Mouse (Mus musculus) limb, embryonic 12.5 days (tissue): Measurements from ENCODE around the gene Cidec. TPM values are rescaled to one million over a fixed set of nuclear protein-coding genes. Genes with fewer than 3 reads are reported as not detected.

Experiments
- ATAC-seq: fragments of 200-750 bp; cut with Nextera tagmentation; 2 replicates; pipeline ENCODE4 v1.8.0; 2017; ENCODE audit warnings: low read depth, moderate TSS enrichment; ENCODE audit not compliant: insufficient number of reproducible peaks, insufficient read depth, low FRiP score, low TSS enrichment
- H3K27ac ChIP-seq: fragments of 300-500 bp; sonication (generic); 2 replicates; pipeline ENCODE4 v1.5.1; 2016; ENCODE audit warnings: mild to moderate bottlenecking, moderate library complexity
- H3K27me3 ChIP-seq: fragments of 300-500 bp; sonication (generic); 2 replicates; pipeline ENCODE4 v1.6.1; 2016; ENCODE audit warnings: mild to moderate bottlenecking, moderate library complexity
- H3K36me3 ChIP-seq: fragments of 300-500 bp; sonication (generic); 2 replicates; pipeline ENCODE4 v1.6.1; 2016; ENCODE audit warnings: mild to moderate bottlenecking, moderate library complexity
- H3K4me1 ChIP-seq: fragments of 300-500 bp; sonication (generic); replicated peaks from 2 replicates; pipeline ENCODE4 v1.6.1; 2016
- H3K4me2 ChIP-seq: fragments of 300-500 bp; sonication (generic); 2 replicates; pipeline ENCODE4 v1.6.1; 2016; ENCODE audit warnings: mild to moderate bottlenecking, moderate library complexity
- H3K4me3 ChIP-seq: fragments of 300-500 bp; sonication (generic); replicated peaks from 2 replicates; pipeline ENCODE4 v1.5.1; 2016; ENCODE audit warnings: mild to moderate bottlenecking
- H3K9ac ChIP-seq: fragments of 300-500 bp; sonication (generic); replicated peaks from 2 replicates; pipeline ENCODE4 v1.6.1; 2016; ENCODE audit warnings: mild to moderate bottlenecking, moderate library complexity
- H3K9me3 ChIP-seq: fragments of 300-500 bp; sonication (generic); 2 replicates; pipeline ENCODE4 v1.6.1; 2016; ENCODE audit warnings: mild to moderate bottlenecking, moderate library complexity
- WGBS: fragments of 180-500 bp; shearing (Covaris S2); methylation state at CpG from one replicate; pipeline ENCODE4 v1.1.7; 2016; 5-methylcytosine and 5-hydroxymethylcytosine counted together
- polyA plus RNA-seq: library from polyadenylated mRNA; unstranded; fragments of >200 nt; fragmentation: Nextera tagmentation; extraction: Ambion mirVana; gene quantifications from 2 replicates; pipeline ENCODE4 v1.2.1, GENCODE M21; 2016

The Cidec gene
- polyA plus RNA-seq, 1 experiment from 2014 or later: not detected

DNA sequence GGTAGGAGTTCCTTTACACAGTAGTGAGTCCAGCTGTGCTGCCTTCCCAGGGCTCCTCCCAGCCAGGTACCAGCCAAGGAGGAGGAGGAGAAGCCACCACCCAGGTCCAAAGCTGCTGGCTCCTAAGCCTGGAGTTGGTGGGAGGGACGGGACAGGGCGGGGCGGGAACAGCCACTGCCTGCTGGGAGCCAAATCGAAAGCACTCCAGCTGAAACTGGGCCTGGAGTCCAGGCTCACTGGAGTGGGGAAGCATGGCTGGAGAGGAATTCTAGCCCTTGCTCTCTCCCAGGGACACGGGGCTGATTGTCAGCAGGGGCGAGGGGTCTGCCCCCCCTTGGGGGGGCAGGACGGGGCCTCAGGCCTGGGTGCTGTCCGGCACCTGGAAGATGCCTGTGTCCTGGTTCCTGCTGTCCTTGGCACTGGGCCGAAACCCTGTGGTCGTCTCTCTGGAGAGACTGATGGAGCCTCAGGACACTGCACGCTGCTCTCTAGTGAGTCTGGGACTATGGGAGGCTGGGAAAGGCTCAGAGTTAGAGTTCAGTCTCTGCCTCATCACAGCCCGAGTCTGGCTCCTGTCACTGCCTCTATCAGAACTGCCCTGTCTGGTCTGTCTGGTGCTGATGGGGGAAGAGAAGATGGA, 35.9 kb upstream of the Cidec start, which contains the start of gene Il17rc:
Gene Il17rc, plus strand, starts transcription at position 131 of the 640 bp plus-strand sequence.
- Histone ChIP-seq H3K4me1 (peaks cover 24% of the 10 kb centered on the region), H3K27ac (no peak within 1 kb of the TSS), H3K4me3 (peak within 1 kb of the TSS; percentile 16), H3K36me3 (no peaks in the 10 kb centered on the region), H3K27me3 (peaks cover 52% of the 10 kb centered on the region), H3K9ac (peak within 1 kb of the TSS; percentile 31; the same call in 1 of the 2 replicates), H3K4me2 (peak within 1 kb of the TSS; percentile 47), H3K9me3 (no peaks in the 10 kb centered on the region)
- 22% methylated on average over 12 of the region's 12 CpGs for WGBS
- no peak for ATAC-seq

DNA sequence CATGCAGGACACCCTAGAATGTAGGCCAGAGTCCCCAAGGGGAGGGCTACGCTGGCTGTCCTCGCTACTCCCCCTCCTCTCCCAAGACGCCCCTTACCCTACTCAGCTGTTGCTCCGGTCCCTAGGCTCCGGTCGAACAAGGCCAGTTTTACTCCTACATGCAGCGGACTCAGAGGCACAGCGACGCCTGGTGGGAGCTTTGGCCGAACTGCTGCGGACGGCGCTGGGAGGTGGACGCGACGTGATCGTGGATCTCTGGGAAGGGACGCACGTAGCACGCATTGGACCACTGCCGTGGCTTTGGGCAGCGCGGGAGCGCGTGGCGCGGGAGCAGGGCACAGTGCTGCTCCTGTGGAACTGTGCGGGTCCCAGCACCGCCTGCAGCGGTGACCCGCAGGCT, 33.9 kb upstream of the Cidec start:
- under 1% methylated on average over 31 of the region's 31 CpGs for WGBS
- no peak overlapping the region for H3K27ac ChIP-seq
- H3K9me3 ChIP-seq: no peaks in the 10 kb centered on the region
- peaks cover 50% of the 10 kb centered on the region for H3K27me3 ChIP-seq
- ATAC-seq: peak; percentile 58; the same call in 1 of the 2 replicates
- H3K4me3 ChIP-seq: peak overlapping the region; percentile 41
- peak overlapping the region; percentile 54 for H3K9ac ChIP-seq
- H3K4me2 ChIP-seq: peak overlapping the region; percentile 71
- peaks cover 24% of the 10 kb centered on the region for H3K4me1 ChIP-seq
- H3K36me3 ChIP-seq: no peaks in the 10 kb centered on the region

DNA sequence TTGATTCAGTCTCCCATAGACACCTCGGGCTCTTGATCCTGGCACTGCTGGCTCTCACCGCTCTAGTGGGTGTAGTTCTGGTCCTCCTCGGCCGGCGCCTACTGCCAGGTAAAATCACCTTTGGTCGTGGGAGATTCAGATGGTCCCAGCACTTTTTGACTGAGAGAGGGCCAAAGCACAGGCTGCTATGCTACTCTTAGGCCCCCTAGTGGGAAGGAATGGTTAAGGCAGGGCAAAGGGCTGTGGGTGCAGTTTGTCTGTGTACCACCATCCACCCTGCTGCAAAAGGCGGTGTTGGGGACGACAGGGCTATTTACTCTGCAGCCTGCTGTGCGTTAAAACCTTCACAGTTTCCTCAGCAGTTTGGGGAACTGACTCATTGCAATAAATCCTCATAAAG, 33.5 kb upstream of the Cidec start:
- peaks cover 24% of the 10 kb centered on the region for H3K4me1 ChIP-seq
- ATAC-seq: peak; percentile 52; the same call in 1 of the 2 replicates
- H3K9me3 ChIP-seq: no peaks in the 10 kb centered on the region
- peaks cover 50% of the 10 kb centered on the region for H3K27me3 ChIP-seq
- H3K4me3 ChIP-seq: peak overlapping the region; percentile 41
- no peaks in the 10 kb centered on the region for H3K36me3 ChIP-seq
- peak overlapping the region; percentile 71 for H3K4me2 ChIP-seq
- 4% methylated on average over 9 of the region's 9 CpGs for whole genome bisulfite sequencing
- peak overlapping the region; percentile 54; the same call in 1 of the 2 replicates for H3K9ac ChIP-seq
- no peak overlapping the region for H3K27ac ChIP-seq

DNA sequence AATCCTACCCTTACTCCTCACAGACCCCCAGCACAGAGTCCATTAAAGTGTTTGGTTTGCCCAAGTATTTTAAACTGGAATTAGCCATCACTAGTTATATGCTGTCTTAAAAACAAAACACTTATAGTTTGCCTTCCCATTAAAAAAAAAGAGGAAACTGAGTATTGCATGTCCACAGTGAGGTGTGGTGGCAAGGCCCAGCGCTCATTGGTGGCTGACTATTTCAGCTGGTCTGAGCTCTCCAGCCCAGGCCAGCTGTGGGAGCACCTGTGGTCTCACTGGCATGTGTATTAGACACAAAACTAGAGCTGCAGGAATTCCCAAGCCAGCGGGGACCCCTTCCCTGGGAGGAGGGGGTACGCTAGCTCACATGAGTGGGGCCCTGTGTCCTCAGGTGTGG, 33.0 kb upstream of the Cidec start:
- Histone ChIP-seq H3K27me3 (peaks cover 53% of the 10 kb centered on the region), H3K9me3 (no peaks in the 10 kb centered on the region), H3K36me3 (no peaks in the 10 kb centered on the region), H3K4me2 (peak overlapping the region; percentile 71), H3K9ac (0 out of 2 replicates have a peak overlapping the region, but pooled peaks have one; percentile 12), H3K4me3 (peak overlapping the region; percentile 41; the same call in 1 of the 2 replicates), H3K27ac (no peak overlapping the region), H3K4me1 (peaks cover 24% of the 10 kb centered on the region)
- WGBS: 65% methylated on average over 3 of the region's 3 CpGs
- no peak for ATAC-seq

DNA sequence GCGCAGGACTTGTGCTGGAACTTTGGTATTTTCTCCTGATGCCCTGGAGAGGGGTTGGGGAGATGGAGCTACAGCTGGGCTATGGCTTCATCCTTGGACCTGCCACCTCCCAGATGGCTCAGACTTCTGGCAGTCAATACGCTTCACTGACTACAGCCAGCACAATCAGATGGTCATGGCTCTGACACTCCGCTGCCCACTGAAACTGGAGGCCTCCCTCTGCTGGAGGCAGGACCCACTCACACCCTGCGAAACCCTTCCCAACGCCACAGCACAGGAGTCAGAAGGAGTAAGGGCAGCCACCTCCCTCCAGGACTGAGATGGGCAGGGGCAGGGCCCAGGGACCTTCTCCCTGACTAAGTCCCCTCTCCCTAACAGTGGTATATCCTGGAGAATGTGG, 30.0 kb upstream of the Cidec start:
- Histone ChIP-seq H3K9me3 (no peaks in the 10 kb centered on the region), H3K27ac (no peak overlapping the region), H3K36me3 (no peaks in the 10 kb centered on the region), H3K4me3 (no peak overlapping the region), H3K4me1 (peaks cover 12% of the 10 kb centered on the region), H3K9ac (no peak overlapping the region), H3K4me2 (no peak overlapping the region), H3K27me3 (peaks cover 35% of the 10 kb centered on the region)
- 60% methylated on average over 5 of the region's 5 CpGs for WGBS
- no peak for ATAC-seq

DNA sequence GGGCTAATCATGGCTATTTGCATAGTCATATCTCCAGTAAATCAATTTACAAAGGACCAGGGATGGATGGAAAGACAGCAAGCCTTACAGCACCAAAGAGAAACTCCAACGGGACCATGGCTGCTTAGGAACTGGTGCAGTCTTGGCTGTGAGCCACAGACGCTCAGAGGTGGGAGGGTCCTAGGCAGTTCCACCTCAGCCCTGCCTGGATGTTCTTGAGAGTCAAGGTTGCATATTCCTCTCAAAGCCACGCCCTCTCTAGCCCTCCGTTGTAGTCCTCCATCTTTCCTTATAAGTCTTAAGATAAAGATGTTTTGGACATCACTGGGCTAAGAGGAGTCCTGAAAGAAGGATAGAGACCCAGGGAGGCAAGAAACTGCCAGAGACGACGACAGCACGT, 28.5 kb upstream of the Cidec start:
- Histone ChIP-seq H3K27me3 (peaks cover 21% of the 10 kb centered on the region), H3K9ac (no peak overlapping the region), H3K36me3 (no peaks in the 10 kb centered on the region), H3K27ac (no peak overlapping the region), H3K4me1 (0 out of 2 replicates have a peak, but pooled peaks cover 5% of the 10 kb centered on the region), H3K9me3 (no peaks in the 10 kb centered on the region), H3K4me2 (no peak overlapping the region), H3K4me3 (no peak overlapping the region)
- 62% methylated on average over 7 of the region's 7 CpGs for WGBS
- no peak for ATAC-seq

DNA sequence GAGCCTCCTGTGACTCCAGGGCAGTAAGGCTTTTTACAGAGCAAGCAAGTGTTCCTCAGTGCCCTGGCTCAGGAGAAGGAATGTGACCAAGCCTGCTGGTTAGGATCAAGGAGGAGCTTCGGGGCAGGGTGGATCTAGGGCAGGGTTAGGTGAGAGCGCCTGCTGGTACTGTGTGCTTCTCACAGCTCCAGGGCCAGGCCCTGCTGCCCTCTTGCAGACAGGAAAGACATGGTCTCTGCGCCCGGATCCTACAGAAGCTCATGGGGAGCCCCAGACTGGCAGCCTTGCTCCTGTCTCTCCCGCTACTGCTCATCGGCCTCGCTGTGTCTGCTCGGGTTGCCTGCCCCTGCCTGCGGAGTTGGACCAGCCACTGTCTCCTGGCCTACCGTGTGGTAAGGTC, 23.1 kb upstream of the Cidec start:
- Histone ChIP-seq H3K27ac (no peak overlapping the region), H3K27me3 (peaks cover 5% of the 10 kb centered on the region; the same call in 1 of the 2 replicates), H3K36me3 (no peaks in the 10 kb centered on the region), H3K9ac (no peak overlapping the region), H3K9me3 (no peaks in the 10 kb centered on the region), H3K4me2 (0 out of 2 replicates have a peak overlapping the region, but pooled peaks have one; percentile 8), H3K4me3 (no peak overlapping the region), H3K4me1 (no peaks in the 10 kb centered on the region)
- ATAC-seq: no peak
- WGBS: 55% methylated on average over 10 of the region's 10 CpGs

DNA sequence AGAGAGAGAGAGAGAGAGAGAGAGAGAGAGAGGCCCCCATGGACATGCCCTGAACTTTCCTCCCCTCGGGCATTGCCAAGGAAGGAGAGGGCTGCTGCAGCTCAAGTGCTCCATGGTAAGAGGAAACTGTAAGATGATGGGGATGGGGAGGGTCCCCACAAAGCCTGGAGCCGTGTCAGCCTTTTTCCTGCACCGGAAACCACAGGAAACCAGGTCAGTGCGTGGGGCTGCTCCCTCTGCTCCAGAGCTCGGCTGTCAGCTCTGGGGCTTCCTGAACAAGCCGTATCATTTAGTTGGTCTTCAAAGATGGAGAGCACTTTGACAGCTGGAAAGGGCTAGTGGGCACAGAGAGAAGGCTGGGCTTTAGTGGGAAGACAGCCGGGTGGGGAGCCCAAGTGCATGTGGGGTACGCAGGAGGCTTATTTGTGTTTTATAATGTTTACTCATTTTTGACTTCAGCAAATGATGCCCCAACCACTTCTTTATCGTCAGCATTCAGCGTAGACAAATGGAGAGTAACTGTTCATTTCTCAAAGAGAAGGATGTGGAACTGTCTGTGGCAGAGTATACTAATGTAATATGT, 22.5 kb upstream of the Cidec start, which contains the start of gene Il17re:
Gene Il17re, plus strand, starts transcription at position 533 of the 583 bp plus-strand sequence.
- H3K4me1 ChIP-seq: no peaks in the 10 kb centered on the region
- H3K9ac ChIP-seq: no peak within 1 kb of the TSS
- peaks cover 5% of the 10 kb centered on the region; the same call in 1 of the 2 replicates for H3K27me3 ChIP-seq
- no peaks in the 10 kb centered on the region for H3K9me3 ChIP-seq
- H3K27ac ChIP-seq: no peak within 1 kb of the TSS
- H3K36me3 ChIP-seq: no peaks in the 10 kb centered on the region
- 0 out of 2 replicates have a peak within 1 kb of the TSS, but pooled peaks have one; percentile 8 for H3K4me2 ChIP-seq
- H3K4me3 ChIP-seq: no peak within 1 kb of the TSS
- no peak for ATAC-seq
- WGBS: 62% methylated on average over 10 of the region's 10 CpGs

DNA sequence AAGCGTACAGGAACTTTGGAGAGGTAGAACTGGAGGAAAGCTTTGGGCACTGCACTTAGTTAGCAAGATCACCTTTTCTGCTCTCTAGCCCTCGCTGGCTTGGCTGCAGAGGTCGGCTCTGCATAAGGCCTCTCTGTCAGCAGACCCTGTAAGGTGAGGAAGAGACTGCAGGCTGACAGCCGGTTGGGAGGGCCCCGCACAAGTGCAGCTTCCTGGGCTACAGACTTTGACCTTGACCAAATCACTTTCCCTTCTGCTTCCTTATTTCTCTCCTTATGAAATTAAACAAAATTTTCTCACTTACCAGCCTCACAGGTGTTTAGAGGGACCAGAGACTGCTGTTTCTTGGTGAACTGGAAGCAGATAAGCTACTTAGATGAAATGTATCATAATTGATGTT, 19.4 kb upstream of the Cidec start:
- H3K9me3 ChIP-seq: no peaks in the 10 kb centered on the region
- H3K4me3 ChIP-seq: no peak overlapping the region
- H3K4me1 ChIP-seq: no peaks in the 10 kb centered on the region
- H3K4me2 ChIP-seq: no peak overlapping the region
- WGBS: 64% methylated on average over 5 of the region's 5 CpGs
- H3K9ac ChIP-seq: no peak overlapping the region
- no peak for ATAC-seq
- H3K27me3 ChIP-seq: peaks cover 5% of the 10 kb centered on the region; the same call in 1 of the 2 replicates
- no peak overlapping the region for H3K27ac ChIP-seq
- no peaks in the 10 kb centered on the region for H3K36me3 ChIP-seq

DNA sequence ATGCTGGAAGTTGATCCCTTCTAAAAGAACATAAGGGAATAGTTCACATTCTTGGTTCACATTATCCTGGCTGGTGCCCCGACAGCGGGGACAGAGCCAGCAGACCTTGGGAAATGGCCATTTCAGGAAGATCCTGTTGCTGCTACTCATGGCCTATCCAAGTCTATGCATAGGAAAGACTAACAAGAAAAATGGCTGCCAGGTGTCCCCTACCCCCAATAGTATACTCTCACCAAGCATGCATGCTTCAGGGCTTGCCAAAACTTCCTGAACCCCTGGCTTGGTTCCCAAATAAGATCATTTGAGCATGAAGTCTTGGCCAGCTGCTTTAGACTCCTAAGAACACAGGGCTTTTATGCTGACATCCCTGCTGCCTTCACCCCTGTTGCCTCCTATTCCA, 16.3 kb upstream of the Cidec start:
- H3K4me3 ChIP-seq: no peak overlapping the region
- H3K27ac ChIP-seq: no peak overlapping the region
- no peaks in the 10 kb centered on the region for H3K4me1 ChIP-seq
- H3K9me3 ChIP-seq: no peaks in the 10 kb centered on the region
- no peak overlapping the region for H3K9ac ChIP-seq
- H3K36me3 ChIP-seq: peaks cover 28% of the 10 kb centered on the region
- H3K4me2 ChIP-seq: no peak overlapping the region
- no peak for ATAC-seq
- WGBS: 81% methylated on average over 2 of the region's 2 CpGs
- H3K27me3 ChIP-seq: no peaks in the 10 kb centered on the region

DNA sequence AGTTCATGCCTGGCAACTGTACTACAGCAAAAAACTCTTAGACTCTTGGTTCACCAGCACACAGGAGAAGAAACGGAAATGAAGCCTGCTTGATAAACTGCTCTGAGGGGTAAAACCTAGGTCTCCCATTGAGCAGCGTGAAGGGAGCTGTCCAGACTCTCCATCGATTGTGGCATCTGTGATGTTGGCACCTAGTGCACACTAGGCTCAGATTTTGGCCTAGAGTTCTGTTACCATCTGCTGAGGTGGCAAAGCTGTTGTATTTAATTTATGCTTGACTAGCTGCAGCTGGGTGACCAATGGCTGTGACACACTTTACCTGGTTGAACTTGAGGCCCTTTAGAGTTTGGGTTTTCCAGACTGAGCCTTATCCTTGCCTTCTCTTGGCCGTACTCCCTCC, 12.1 kb upstream of the Cidec start:
- WGBS: 97% methylated on average over 4 of the region's 4 CpGs
- Histone ChIP-seq H3K4me2 (no peak overlapping the region), H3K27me3 (no peaks in the 10 kb centered on the region), H3K36me3 (peaks cover 45% of the 10 kb centered on the region), H3K27ac (no peak overlapping the region), H3K4me1 (peaks cover 9% of the 10 kb centered on the region), H3K9ac (no peak overlapping the region), H3K4me3 (no peak overlapping the region), H3K9me3 (no peaks in the 10 kb centered on the region)
- ATAC-seq: no peak
